Mouse (Mus musculus) liver, adult 2 months (tissue): ENCODE measurements around the gene Sema3g.

ENCODE experiments used
- CTCF ChIP-seq: fragments of 200-500 bp; IDR thresholded peaks from 2 replicates; pipeline ENCODE4 v1.5.1; 2011; ENCODE audit warnings: low read depth, low read length, control low read depth
- POLR2A ChIP-seq: fragments of 200-500 bp; IDR thresholded peaks from 2 replicates; pipeline ENCODE4 v1.6.1; 2011; ENCODE audit warnings: low read length, control low read depth; ENCODE audit not compliant: insufficient read depth; ENCODE audit errors: extremely low read depth

GRCm38 (mm10) chr14:31205244-31205561, 12.5 kb upstream of the Sema3g start:
- TF ChIP-seq POLR2A: no peak
- TF ChIP-seq CTCF: no peak
